Mouse (Mus musculus): ENCODE data around the gene Ncstn.
A peak's percentile ranks its signal among the peaks of the same experiment; 100 is the strongest.

The Ncstn gene

GRCm38 (mm10) chr1:172027809-172028102 lies 54.8 kb downstream of the Ncstn start:
- no peak for DNase-seq (ENCODE audit: low spot score in 2 of 2)

DNA sequence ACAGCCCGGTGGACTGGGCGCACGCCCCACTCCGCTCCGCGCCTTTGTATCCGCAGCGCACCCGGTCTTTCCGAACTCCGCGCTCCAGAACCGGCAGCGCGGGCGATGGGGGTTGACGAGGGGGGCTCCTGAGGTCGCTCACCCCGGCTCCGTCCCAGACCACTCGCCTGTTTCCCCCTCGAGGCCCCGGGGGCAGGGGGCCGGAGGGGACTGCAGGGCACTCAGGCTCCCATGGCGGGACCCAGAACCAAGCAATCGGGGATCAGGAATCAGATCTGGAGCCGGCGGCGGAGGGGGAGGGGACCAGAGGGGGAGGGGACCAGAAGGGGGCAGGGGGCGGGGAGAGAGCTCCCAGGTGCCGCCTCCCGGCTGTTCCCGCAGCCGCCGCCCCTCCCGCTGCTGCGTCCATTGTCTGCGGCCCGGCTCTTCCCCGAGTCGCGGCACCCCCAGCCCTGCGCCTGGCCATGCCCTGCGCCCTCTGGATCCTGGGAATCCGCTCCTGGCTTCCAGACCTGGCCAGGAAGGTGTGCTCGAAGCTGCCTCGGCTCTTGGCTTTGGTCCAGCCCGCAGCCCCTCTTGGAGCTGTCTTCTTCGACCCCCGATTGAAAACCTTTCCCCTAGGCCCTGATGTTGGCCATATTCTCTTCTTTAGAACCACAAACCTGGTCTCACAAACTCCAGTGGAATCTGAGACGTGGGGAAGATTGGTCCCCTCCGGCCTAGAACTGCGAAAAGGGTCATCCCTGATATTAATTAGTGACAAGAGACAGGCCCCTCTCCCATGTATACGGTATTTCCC lies 55.4 kb downstream of the Ncstn start:
- peak; percentile 87 to 90 for DNase-seq (ENCODE audit: low spot score in 2 of 2)

- DNase-seq (ENCODE audit: low spot score in 2 of 2): peak in 1 of 2 experiments; percentile 52
Measured at GRCm38 (mm10) chr1:172026201-172026901, 56.2 kb downstream of the Ncstn start.

GRCm38 (mm10) chr1:172025201-172025904 lies 57.2 kb downstream of the Ncstn start:
- DNase-seq (ENCODE audit: low spot score in 2 of 2): peak in 1 of 2 experiments; percentile 42

- no peak for DNase-seq (ENCODE audit: low spot score in 2 of 2)
Measured at GRCm38 (mm10) chr1:172024140-172024895, 58.3 kb downstream of the Ncstn start.

DNA sequence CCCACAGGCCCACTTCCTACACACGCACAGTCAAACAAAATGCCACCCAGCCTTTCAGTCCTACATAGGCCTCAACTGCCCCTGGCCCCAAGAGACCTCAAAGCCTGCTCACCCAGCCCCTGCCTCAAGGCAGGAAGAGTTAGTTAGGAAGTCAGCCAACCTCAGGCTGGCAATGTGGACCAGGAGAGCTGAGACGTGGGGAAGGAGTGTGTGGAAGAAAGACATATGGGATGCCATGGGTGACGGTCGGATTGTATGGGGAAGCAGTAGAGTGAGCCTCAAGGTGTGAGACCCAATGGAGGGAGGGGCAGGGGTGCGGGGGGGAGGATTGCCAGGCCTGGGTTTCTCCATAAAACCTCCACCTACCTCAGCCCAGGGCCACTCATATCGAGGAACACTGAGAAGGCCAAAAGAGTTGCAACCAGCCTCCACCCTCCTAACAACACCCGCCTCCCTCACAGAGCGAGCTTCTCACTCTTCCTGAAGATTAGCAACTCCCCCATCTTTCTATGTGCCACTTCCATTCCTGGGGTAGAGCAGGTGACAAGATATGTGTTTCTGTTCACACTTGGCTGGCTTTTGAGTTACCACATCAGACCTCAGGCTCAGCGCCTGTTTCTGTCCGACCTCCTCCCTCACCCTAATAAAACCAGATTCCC lies 62.6 kb downstream of the Ncstn start:
- DNase-seq (ENCODE audit: low spot score in 2 of 2): no peak

DNA sequence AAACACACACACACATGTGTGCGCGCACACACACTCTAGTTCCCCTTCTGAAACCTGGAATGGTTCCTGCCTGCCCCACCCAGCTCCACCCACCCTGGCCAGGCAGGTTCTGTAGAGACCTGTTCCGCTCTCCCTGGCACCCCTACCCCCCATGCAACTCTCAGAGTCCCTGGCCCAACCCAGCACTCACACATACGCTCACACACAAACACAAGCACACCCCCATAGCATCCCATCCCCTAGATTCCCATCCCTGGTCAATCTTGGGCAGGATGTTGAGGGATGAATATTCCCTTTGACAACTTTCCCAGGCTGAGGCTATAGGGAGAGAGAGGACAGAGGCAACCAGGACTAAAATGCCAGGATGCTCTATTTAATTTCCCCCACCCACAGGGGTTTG lies 63.3 kb downstream of the Ncstn start:
- no peak for DNase-seq (ENCODE audit: low spot score in 2 of 2)

DNA sequence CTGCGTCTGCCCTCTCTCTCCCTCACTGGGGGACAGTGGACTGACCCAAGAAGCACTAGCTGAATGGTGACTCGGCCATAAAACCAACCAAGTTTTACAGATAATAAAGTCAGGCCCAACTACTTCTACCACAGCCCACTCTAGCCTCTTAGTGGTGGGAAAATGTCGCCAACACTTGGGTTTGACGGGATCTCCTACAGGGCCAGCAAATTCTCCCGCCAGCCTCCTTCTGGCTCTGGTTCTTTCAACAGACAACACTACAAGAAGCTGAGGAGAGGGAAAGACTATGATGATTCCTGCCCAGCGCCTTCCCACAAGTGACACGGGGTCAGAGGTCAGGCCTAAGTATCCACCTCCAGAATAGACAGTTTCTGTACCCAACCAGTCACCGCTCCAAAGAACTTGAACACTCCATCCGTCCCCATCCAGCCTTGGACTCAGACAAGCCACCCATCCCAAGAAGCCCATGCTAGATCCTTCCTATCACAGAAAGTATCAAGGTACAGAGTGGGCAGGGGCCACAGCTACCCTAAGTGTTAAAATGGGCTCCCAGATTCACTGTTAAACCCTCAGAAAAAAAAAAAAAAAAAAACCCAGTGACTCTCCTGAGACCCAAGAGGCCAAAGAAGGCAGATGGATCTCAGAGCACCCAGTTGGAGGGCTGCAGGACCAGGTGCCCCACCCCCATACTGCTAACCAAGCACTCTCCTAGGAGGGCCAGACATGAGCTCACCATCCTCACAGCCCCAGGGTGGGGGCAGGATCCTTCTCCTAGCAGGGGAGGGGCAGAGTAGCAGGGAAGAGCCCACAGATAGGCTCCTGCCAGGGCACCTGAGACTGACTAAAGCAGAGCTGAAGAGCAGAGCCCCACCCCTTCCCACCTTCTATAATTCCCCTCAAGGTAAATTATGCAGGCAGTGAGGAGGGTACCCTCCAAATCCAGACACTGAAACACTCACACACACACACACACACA lies 64.0 kb downstream of the Ncstn start:
- no peak for DNase-seq (ENCODE audit: low spot score in 2 of 2)

- no peak for DNase-seq (ENCODE audit: low spot score in 2 of 2)
Measured at GRCm38 (mm10) chr1:172017517-172018070, 65.0 kb downstream of the Ncstn start.

- peak in 1 of 2 experiments; percentile 51 for DNase-seq (ENCODE audit: low spot score in 2 of 2)
Measured at GRCm38 (mm10) chr1:172016660-172017516, 65.7 kb downstream of the Ncstn start.

GRCm38 (mm10) chr1:172016031-172016430 lies 66.6 kb downstream of the Ncstn start:
- DNase-seq (ENCODE audit: low spot score in 2 of 2): no peak
